Mouse (Mus musculus) kidney, postnatal 36 days (tissue): ENCODE results near the gene Lyar.

Experiments used
- DNase-seq, 2 experiments: peaks; one replicate each; pipeline ENCODE4 v3.0.0; 2021 to 2022; ENCODE audit warnings: mixed read lengths in 2 of 2

The Lyar gene

DNA sequence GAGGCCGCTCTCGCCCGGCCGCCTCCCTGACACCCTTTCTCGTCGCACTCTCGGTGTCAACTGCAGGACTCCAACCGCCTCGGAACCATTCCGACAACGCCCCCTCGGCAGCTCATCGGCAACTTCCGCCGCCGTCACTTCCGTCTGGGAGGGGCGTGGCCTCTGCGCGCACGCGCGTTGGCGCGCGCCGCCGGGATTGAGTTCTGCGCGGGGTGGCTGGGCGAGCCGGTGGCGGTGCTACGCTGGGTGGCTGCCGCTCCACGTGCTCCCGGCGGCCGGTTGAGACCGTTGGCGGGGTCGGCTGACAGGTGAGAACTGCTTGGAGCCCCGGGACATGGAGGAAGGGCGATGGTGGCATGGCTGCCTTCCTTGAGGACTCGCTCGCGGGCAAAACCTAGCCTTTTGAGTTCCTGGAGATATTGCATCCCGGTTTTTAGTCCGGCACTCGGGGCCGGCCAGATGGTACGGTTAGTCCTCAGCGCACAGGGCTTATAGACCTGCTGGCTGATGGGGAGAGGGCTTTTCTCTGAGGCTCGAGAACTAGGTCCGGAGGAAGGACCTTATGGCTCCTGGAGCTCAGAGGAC, at the start of gene Lyar, which contains the start of gene Zbtb49:
Gene Lyar, plus strand, starts transcription at position 143 of the 585 bp plus-strand sequence.
Gene Zbtb49, minus strand, starts transcription at position 130 of the 585 bp plus-strand sequence.
- peak; percentile 92 to 95 for DNase-seq

DNA sequence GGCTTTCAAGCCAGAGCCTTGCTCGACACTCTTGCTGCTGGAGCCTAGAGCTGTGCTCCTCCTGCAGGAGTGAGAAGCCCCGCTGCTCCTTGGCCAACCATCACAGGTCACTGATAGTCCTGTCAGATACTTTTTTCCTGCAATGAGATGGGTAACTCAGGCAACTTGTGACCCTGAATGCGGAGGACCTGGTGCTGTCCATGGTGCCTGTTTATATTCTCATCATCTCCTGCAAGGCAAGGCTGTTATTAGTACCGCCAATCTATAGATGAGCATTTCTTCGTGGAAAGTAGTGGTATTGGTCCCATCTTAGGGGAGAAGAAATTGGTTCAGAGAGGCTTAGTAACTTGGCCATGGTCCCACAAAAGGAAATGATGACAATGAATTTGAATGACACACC, 46.5 kb upstream of the Lyar start:
- DNase-seq = no peak

DNA sequence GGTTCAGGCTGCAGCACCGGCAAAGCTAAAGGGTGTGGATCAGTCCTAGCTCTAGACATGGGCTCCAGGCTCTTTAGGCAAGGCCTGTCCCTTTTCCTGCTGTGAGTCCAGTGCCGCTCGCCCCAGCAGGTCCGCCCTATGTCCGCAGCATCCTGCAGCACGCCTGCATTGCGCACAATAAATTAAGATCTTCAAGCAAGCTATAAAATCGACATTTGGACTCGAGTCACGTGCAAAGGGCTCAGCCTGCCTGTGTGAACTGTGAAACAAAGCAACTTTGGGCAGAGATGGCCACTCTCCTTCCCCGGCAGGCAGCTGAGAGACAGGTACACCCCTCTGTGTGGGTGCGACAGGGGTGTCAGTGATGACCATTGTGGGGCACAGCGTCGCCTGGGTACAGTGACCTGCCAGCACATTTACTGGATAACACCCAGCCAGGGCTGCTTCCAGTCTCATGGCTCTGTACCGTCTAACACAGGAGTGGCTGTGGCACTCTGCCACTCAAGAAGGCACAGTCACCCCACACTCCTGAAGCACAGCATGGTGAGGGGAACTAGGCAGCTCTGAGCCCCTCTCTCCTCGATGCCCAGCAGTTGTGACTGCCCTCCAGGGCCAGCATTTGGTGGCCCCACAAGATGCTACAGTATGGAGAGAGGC, 45.9 kb upstream of the Lyar start:
- DNase-seq = no peak

DNA sequence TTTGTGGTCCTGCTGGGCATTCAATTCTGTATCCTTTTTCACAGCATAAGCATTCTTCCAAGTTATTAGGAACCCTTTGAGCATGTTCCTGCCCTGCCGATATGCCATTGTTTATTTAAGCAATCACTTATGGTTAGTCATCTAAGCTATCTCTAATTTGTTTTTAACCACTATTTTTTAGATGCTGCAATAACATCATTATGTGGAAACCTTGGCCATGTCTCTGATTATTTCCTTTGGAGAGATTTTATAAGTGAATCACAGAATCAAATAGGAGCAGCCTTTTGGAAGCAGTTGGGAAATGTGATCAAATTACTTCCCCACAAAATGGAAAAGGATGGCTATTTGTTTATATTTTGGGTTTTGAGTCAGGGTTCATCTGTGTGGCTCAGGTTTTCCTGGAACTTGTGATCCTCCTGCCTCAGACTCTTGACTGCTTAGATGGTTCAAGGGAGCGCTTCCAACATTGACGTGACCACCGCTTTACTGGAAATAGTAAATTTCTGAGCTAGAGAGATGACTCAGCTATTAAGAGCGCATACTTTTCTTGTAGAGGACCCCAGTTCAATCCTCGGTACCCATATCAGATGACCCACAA, 35.5 kb upstream of the Lyar start:
- no peak for DNase-seq

DNA sequence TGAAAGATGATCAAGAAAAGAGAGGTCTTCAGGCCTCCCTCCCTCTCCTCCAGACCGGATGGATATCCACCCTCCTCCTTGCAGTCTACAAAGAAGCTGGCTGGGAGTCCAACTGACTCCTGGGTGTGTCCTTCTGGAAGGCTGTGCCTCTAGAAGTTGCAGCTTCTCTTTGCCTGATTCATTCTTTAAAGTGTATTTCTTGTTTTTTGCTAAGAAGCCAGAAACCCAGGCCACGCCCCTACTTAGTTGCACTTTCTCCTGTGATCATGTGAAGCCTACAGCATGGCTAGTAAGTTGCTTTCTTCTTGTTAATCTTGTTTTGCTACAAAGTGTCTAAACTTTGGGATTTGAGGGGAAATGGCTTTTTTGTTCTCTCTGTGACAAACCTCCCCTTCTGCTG, 33.3 kb upstream of the Lyar start:
- no peak for DNase-seq

DNA sequence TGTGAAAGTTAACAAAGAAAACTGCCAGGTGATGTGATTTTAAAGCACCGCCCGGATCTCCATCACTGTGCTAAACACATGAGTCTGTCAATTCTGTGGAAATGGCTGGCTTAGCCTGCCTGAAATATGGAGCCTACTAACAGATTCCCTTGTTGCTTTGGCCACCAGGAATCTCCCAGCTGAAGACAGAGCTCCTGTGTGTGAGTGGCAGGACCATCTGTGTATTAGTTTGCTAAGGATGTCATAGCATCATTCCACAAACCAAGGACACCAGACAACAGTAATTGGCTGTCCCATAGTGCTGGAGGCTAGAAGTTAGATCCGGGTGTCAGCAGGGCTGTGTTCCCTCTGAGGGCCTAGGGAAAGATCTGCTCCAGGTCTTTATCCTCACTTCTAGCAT, 29.4 kb upstream of the Lyar start:
- DNase-seq = no peak

DNA sequence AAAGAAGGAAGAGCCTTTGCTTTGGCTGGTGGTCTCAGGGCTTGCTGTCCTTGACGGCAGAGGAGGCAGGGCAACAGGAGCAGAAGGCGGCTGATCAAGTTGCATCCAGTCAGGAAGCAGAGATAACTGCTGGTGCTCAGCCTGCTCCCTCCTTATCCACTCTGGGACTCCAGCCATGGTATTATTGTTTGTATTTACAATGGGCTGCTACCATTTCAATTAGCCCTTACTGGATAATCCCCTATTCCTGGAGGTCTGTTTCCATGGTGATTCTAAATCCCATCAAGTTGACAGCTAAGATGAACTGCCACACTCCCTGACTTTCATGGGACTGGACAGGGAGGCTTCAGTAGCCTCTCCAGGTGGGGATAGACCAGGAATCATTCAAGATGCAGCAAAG, 25.3 kb upstream of the Lyar start:
- DNase-seq = no peak

DNA sequence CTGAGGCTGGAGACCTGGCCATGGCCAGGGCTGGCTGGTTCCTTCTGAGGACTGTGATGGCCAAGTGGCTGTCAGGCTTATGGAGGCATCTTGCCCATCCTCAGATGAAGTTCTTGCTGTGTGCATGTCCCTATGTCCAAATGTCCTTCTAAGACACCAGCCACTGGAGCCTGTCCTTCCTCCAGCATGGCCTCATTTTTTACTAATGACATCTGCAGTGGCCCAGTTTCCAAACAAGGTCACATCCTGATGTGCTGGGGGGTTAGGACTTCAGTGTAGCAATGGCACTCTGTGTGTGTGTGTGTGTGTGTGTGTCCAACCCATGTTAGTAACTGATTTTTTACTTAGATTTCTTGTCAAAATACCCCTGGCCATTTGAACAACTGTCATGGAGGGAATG, 24.3 kb upstream of the Lyar start:
- no peak for DNase-seq

DNA sequence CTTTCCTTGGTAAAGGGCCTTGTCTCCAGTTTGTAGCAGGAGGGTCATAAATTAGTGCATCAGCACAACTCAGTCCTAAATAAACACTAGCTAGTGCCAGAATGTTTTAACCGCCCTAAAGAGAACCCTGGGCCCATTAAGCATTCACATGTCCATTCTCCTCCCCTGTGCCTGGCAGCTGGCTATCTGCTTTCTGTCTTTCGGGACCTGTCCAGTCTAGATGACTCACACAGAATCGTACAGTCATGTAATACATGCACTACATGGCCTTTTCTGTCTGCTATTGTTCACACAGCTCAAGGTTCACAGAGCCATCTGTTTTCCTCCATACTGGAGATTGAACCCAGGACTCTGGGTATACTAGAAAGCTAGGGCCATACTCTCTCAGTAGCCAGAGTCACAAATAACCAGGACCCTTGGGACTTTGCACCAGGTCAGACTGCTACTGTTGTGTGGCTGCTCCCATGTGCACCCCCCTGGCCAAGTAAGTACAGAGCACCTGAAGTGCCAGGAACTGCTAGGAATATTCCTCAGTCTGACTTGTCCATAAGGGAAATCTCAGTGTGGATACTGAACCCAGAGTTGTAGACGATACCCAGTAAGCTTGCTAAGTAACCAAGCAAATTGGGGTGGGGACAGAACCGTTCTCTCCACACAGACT, 23.3 kb upstream of the Lyar start:
- DNase-seq = no peak

DNA sequence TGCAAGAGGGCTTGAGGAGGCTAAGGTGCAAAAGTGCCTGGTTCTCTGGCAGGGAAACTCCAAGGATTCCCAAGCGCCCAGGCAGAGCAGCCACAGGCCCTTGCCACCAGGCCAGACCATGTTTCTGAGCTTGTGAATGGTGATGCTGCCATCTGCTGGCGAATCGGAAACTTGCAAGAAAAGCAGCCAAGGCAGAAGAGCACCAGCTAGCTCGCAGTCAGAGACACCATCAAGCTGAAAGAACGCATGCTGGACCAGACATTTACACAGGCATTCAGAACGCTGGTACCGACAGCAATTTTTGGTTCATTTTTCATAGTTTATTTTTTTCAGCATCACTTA, 22.8 kb upstream of the Lyar start:
- DNase-seq = peak; percentile 72 to 90

DNA sequence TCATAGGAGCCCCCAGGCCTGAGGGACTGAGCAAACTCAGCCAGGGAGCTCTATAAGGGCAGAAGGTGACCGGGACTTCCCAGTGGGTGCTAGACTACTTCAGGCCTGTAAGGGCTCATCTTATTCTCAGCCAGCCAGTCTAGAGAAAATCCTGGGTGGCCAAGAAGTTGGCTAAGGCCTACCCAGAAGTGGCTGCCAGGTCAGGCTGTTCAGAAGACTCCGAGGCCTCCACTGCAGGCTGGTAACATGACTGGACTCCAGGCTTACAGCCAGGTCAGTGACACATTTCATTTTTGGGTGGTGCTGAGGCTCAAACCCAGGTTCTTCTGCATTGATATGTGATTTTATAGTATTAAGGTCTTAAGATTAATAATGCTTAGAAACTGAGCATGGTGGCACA, 20.6 kb upstream of the Lyar start:
- no peak for DNase-seq

DNA sequence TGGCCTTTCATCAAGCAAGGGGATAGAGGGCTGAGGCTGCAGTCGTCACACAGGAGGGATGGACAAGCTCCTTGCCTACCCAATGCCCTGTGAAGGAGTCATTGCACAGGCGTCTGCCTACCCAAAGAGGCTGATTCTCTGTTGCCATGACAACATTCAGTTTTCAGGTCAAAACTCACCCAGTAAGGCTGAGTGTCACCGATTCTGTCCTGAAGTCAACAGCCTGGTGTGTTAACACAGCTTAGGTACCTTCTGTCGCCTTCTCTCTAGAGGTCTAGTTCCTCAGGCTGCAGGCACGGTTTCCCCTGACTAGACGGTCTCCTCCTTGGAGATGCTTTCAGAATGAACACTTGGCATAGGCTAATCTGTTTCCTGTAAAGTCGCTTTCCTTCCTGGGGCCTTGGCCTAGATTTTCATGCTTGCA, 15.0 kb upstream of the Lyar start:
- no peak for DNase-seq

DNA sequence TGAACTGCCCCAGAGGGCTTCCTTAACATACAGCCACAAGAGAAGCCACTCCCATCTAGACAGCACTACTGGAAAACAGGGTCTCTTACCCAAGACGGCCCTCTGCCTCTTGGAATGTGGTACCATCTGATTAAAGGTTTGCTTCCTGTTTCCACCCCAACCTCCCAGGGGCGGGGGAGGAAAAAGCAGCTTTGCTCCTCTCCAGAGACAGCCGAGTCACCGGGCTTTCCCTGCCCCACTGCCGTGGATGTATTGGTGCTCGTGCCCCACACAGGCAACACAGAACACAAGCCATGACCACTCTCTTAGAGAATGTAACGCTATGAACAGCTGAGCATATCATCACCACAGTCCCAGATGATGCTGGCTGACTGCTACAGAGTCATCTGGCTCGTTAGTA, 11.3 kb upstream of the Lyar start:
- no peak for DNase-seq

DNA sequence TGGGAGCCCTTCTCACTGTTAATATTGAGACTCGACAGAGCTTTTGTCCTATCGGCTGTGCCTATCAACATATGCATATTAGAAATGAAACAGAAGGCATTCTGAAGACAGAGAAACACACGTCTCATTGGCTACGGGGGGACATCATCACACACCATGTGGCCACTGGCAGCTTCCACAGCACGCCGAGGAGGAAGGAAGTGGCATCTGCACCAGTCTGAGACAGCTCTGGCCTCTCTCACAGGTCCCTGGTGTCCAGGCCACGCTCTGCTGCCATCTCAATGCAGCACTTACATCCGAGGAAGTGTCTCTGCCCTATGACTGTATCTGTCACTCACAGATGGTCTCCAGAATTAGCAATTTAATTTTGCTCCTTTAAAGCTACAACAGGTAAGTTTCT, 8.6 kb upstream of the Lyar start:
- DNase-seq = no peak

DNA sequence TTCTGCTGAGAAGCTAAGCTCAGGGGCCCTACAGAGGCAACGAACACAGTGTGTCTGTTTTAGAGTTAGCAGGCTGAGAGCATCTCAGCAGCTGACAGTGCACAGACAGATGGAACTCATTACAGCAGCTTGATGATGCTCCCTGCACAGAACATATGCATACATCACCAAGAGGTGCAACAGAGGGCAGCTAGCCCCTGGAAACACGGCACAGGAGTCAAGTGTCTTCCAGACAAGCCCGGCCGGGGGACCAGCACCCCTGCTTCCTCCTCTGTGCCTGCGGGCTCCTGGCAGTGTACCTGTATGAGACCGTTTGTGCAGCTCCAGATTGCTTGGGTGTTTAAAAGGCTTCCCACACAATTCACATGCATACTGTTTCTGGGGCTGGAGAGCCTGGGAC, 7.3 kb upstream of the Lyar start:
- no peak for DNase-seq

DNA sequence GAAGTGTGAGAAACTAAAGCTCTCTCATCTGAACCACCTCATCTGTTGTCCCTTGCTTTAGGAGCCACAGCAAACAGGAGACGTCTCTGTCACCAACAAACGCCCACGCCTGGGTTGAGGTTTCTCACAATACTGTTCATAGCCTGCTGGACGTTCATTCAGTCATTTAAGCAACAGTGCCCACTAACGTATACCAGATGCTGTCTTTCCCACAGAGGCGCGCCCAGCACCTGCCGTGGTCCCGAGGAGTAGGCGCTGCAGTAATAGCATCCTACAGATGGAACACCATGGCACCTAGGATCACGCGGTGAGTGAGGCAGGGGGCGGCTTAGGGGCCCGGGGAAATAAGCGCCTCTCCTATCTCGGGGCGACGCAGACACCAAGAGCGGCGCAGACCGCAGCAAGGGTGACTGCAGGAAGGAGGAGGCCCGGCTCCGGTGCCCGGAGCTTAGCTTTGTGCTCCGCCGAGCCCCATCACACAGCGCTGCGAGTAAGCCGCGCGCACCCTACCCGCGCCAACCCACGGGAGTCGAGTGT, 431 bp upstream of the Lyar start:
- no peak for DNase-seq

DNA sequence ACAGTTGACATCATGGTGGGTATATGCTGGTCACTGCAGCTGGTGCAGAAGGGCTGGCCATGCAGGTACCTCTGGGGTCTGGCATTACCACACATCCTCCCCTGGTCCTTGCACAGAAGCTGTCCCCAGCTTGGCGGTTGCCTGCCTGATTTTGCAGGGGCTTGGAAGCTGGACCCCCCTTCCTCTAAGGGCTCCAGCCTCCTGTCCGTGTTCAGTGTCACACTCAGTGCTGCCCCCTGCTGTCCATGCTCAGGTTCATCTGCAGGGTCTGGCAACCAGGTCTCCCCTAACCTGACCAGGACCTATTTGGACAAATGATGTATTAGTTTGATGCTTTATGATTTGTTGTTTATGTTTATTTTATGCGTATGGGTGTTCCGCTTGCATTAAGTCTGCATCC, 15.2 kb downstream of the Lyar start:
- peak; percentile 31 to 80 for DNase-seq

DNA sequence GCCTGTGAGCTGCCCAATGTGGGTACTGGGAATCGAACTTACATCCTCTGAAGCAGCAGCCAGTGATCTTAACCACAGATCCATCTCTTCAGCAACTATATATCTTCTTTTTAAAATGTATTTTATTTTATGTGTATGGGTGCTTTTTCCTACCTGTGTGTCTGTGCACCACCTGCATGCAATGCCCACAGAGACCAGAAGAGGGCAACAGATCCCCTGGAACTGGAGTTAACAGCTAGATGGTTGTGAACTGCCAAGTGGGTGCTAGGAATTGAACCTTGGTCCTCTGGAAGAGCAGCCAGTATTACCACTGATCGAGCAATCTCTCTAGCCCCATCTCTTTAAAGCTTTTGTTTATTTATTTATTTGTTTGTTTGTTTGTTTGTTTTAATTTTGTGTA, 16.4 kb downstream of the Lyar start:
- no peak for DNase-seq

DNA sequence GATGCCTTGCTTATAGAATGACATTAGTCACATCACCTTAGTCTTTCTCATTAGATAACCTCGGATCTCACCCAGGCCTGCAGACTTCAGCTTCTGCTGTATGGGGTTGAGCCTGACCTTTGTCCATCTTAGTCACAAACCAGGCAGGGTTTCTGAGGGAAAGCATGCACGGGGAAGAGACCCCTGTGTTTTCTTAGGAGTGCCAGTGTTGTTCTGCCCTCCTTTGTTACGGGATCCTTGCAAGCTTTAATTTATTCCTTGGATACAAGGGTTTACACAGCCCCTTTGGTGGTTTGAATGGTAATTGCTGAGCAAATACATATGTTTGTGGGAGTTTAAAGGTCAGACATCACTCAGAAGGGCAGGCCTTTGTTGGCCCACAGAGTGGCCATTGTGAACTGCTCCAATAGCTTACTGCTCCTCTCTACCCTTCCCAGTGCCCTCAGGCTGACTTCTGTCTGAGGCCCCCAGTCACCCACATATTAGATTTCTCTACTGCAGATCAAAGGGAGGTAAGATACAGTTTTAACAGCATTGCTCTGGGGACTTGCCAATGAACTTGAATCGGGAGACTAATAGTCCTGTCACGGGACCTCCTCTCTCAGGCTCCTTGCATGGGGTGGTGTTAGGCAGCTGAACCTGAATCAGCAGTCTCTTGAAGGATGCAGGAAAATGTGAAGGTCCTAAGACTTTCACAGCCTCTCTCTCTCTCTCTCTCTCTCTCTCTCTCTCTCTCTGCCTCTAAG, 20.6 kb downstream of the Lyar start:
- DNase-seq = no peak

DNA sequence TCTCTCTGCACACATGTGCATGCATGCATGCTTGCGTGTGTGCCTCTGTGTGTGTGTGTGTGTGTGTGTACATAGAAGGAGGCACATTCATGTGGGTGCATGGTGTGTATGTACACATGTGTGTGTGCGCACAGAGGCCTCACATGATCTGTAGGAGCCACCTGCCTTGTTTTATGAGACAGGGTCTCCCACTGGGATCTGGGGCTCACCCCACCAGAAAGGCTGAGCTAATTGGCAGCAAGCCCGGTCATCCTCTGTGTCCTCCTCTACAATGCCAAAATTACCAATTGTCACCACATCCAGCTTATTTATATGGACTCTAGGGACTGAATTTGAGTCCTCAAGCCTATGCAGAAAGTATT, 21.2 kb downstream of the Lyar start:
- DNase-seq = no peak

DNA sequence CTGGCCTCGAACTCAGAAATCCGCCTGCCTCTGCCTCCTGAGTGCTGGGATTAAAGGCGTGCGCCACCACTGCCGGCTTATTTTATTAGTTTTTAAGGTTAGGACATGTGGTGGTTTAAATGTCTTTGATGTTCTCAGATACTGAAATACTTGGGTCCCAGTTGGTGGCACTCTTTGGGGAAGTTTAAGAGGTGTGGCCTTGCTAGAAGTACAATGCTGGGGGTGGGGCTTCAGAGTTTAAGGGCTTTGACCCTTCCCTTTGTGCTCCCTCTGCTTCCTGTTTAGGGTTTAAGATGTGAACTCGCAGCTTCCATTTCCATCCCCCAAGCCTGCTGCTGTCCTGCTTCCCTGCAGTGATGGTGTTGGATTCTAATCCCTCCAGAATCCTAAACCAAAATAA, 21.7 kb downstream of the Lyar start:
- no peak for DNase-seq

DNA sequence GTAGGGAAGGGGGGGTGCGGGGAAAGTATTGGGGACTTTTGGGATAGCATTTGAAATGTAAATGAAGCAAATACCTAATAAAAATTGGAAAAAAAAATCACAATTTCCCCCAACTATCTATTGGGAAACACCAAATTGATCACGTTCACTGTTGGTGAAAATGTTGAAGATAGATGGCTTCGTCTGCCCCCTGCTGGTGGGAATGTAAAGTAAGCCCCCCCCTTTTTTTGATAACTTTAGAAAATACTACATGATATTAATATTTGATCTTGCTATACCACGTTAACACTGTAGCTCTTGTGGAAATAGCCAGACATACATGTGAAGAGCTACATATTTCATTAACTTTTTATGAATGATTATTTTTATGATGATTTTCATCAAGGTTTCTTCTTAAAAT, 34.9 kb downstream of the Lyar start:
- no peak for DNase-seq

DNA sequence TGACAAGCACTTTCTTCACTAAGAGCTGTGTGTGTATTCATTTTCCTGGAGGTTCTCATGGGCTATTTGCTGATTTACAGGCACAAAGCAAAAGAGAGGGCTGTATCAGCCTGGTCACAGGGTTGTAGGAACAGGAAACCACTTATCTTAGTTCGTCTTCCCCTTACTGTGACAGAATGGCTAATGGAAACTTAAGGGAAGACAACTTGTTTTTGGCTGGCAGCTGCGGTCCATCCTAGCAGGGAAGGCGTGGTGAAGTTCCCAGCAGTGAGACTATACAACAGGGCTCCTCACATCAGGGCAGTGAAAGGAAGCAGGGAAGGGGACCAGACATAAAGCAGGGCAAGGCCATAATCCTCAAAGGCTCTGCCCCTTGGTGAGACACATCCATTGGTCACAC, 35.4 kb downstream of the Lyar start:
- no peak for DNase-seq
